Mouse (Mus musculus) limb, embryonic 14.5 days (tissue): ENCODE data around the gene Ptprn. TPM values are rescaled to one million over a fixed set of nuclear protein-coding genes. Genes with fewer than 3 reads are reported as not detected.

ENCODE experiments used
- ATAC-seq: fragments of 200-750 bp; cut with Nextera tagmentation; 2 replicates; pipeline ENCODE4 v1.8.0; 2017; ENCODE audit warnings: low read depth, moderate number of reproducible peaks, moderate TSS enrichment; ENCODE audit not compliant: low FRiP score
- DNase-seq: peaks from one replicate; pipeline ENCODE4 v3.0.0-alpha.2; 2015; ENCODE audit warnings: low spot score
- H3K27ac ChIP-seq: fragments of 300-500 bp; sonication (generic); replicated peaks from 2 replicates; pipeline ENCODE4 v1.5.1; 2014; ENCODE audit warnings: low read depth, mild to moderate bottlenecking, low read length, moderate library complexity, mixed read lengths
- H3K27me3 ChIP-seq: fragments of 300-500 bp; sonication (generic); 2 replicates; pipeline ENCODE4 v1.6.1; 2014; ENCODE audit warnings: low read length, mixed read lengths; ENCODE audit not compliant: control insufficient read depth, insufficient read depth
- H3K36me3 ChIP-seq: fragments of 300-500 bp; sonication (generic); 2 replicates; pipeline ENCODE4 v1.6.1; 2014; ENCODE audit warnings: mild to moderate bottlenecking, low read length, moderate library complexity, mixed read lengths; ENCODE audit not compliant: control insufficient read depth, insufficient read depth
- H3K4me1 ChIP-seq: fragments of 300-500 bp; sonication (generic); 2 replicates; pipeline ENCODE4 v1.6.1; 2014; ENCODE audit warnings: antibody characterized with exemption, low read length, mixed read lengths; ENCODE audit not compliant: control insufficient read depth, insufficient read depth
- H3K4me2 ChIP-seq: fragments of 300-500 bp; sonication (generic); replicated peaks from 2 replicates; pipeline ENCODE4 v1.6.1; 2014; ENCODE audit warnings: low read depth, mild to moderate bottlenecking, low read length, moderate library complexity; ENCODE audit not compliant: severe bottlenecking
- H3K4me3 ChIP-seq: fragments of 300-500 bp; sonication (generic); replicated peaks from 2 replicates; pipeline ENCODE4 v1.5.1; 2014; ENCODE audit warnings: low read length
- H3K9ac ChIP-seq: fragments of 300-500 bp; sonication (generic); 2 replicates; pipeline ENCODE4 v1.6.1; 2014; ENCODE audit warnings: mild to moderate bottlenecking, low read depth, low read length, moderate library complexity; ENCODE audit not compliant: severe bottlenecking
- H3K9me3 ChIP-seq: fragments of 300-500 bp; sonication (generic); 2 replicates; pipeline ENCODE4 v1.6.1; 2016; ENCODE audit warnings: low read length; ENCODE audit not compliant: control insufficient read depth
- POLR2A ChIP-seq: fragments of 200-500 bp; IDR thresholded peaks from 2 replicates; pipeline ENCODE4 v1.8.0; 2012; ENCODE audit warnings: inconsistent platforms, mild to moderate bottlenecking, moderate library complexity, borderline replicate concordance; ENCODE audit not compliant: insufficient read depth, insufficient read length; ENCODE audit errors: extremely low read depth
- WGBS: fragments of 180-500 bp; shearing (Covaris S2); extraction: QIAGEN DNeasy Blood & Tissue Kit; methylation state at CpG from one replicate; pipeline ENCODE4 v1.1.7; 2014; 5-methylcytosine and 5-hydroxymethylcytosine counted together
- polyA plus RNA-seq, 2 experiments: library from polyadenylated mRNA; depleted of rRNA in 1 of 2; stranded (reverse) in 1 of 2; unstranded in 1 of 2; fragments of >200 nt; fragmentation: Nextera tagmentation in 1 of 2; extraction: Ambion mirVana in 1 of 2; gene quantifications; 2 replicates each; pipeline versions ENCODE4 v1.2.1 to v1.2.3; 2012 to 2014

Ptprn gene
- polyA plus RNA-seq, 2 experiments: 0.44 to 0.54 TPM

DNA sequence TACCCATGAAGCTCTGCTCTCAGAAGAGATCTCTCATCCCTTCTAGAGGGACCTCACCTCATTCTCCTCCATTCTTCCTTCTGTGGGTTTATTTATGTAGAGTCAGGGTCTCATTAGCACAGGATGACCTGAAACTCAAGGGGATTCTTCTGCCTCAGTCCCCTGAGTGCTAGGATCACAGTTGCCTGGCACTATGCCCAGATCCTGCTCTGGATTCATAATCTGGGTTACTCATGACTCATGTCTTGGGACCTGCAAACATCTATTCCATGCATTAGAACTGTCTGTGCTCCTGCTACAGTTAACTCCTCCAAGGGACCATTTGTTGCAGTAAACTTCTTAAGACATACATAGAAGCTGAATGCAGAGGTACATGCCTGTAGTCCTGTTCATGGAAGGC lies 3.0 kb downstream of the Ptprn start:
- DNase-seq (no peak), ATAC-seq (no peak)
- Histone ChIP-seq H3K9me3 (no peaks in the 10 kb centered on the region), H3K4me1 (no peaks in the 10 kb centered on the region), H3K27me3 (peaks cover 41% of the 10 kb centered on the region), H3K9ac (no peak overlapping the region), H3K36me3 (no peaks in the 10 kb centered on the region), H3K4me2 (no peak overlapping the region), H3K4me3 (no peak overlapping the region), H3K27ac (no peak overlapping the region)
- TF ChIP-seq POLR2A: no peak

DNA sequence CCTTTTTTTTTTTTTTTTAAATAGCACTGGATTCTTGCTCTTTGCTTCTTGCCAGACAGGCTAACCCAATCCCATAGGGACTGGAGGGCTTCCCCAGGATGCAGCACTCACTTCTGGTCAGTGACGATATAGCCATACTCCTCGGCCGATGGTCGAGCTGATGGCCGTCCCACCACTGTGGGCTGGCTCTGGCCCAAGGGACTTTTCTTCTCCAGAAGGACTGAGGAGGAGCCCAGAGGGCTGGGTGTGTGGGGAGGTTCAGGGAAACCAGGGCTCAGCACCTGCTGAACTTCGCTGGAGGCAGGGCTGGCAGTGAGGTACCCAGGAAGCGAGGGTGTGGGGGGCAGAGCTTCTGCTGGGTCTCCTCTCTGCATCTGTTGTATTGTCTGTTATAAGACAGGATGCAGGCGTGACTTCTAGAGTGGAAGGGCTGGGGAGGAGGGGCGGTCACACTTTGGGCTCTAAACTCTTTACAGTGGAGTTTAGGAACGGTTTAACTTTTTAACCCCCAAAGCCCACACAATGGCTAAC lies 8.7 kb downstream of the Ptprn start:
- peaks cover 7% of the 10 kb centered on the region; the same call in 1 of the 2 replicates for H3K4me1 ChIP-seq
- 68% methylated on average over 10 of the region's 10 CpGs for WGBS
- H3K9ac ChIP-seq: no peak overlapping the region
- H3K27me3 ChIP-seq: no peaks in the 10 kb centered on the region
- no peak overlapping the region for H3K27ac ChIP-seq
- H3K9me3 ChIP-seq: no peaks in the 10 kb centered on the region
- H3K4me3 ChIP-seq: no peak overlapping the region
- ATAC-seq: no peak
- no peaks in the 10 kb centered on the region for H3K36me3 ChIP-seq
- no peak for TF ChIP-seq POLR2A
- no peak overlapping the region for H3K4me2 ChIP-seq
- no peak for DNase-seq

DNA sequence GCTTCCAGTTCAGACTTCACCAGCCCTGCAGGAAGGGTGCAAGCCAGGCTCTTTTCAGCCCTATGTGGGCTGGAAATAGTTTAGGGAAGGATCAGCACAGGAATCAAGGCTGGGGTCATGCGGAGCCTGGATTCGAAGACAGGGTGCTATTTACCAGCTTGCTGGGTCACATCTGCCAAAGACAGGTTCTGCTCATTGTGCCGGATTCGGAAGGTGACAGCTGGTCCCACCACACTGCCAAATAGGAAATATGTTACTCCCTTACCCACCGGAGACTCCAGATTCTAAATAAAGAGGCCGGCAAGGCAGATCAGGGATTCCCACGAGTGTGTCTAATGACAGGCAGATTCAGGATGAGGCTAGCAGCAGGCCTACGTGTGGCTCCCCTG lies 9.7 kb downstream of the Ptprn start:
- 79% methylated on average over 8 of the region's 8 CpGs for WGBS

DNA sequence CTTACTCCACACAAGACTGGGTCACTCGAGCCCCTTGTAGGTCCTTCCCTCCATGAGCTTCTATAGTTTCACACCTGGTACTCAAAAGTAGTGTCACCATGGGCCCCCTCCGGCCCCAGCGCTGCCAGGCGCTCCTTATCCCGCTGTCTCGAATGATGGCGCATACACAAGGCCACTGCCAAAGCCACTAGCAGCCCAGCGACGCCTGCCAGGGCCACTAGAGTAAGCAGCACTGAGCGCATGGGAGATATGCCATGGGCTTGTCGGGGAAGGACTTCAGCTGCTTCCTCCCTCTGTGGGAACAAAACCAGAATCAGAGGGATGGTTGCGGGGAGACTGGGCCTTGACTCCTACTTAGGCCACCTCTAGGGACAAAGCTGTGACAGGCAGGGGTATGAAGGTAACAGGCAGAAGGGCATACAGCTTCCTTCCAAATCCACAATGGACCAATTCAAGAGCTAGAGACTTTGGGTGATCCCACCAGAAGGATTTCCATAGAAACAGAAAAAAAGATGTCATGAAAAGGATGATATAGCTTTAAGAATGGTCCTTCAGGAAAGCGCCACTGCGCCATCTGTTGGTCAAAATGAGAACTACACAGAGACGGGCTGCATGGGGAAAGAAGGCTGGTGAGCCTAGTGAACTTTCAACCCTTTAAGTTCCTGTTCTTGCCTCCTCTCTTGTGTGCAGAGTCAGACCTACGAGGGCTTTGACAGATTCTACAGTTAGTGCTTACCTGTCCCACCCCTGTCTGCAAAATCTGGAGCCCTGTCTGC lies 10.3 kb downstream of the Ptprn start:
- DNase-seq (peak; percentile 51), ATAC-seq (no peak)
- WGBS: 63% methylated on average over 16 of the region's 16 CpGs
- Histone ChIP-seq H3K4me2 (no peak overlapping the region), H3K4me3 (no peak overlapping the region), H3K27ac (no peak overlapping the region), H3K9me3 (no peaks in the 10 kb centered on the region), H3K4me1 (peaks cover 7% of the 10 kb centered on the region; the same call in 1 of the 2 replicates), H3K27me3 (no peaks in the 10 kb centered on the region), H3K36me3 (no peaks in the 10 kb centered on the region), H3K9ac (no peak overlapping the region)
- no peak for TF ChIP-seq POLR2A

More for the DNA sequence above, 9.7 kb downstream of the Ptprn start:
- H3K4me3 ChIP-seq: no peak overlapping the region
- peaks cover 7% of the 10 kb centered on the region; the same call in 1 of the 2 replicates for H3K4me1 ChIP-seq
- H3K9me3 ChIP-seq: no peaks in the 10 kb centered on the region
- DNase-seq (no peak), ATAC-seq (no peak)
- no peak overlapping the region for H3K9ac ChIP-seq
- H3K27ac ChIP-seq: no peak overlapping the region
- no peaks in the 10 kb centered on the region for H3K36me3 ChIP-seq
- TF ChIP-seq POLR2A: no peak
- H3K27me3 ChIP-seq: no peaks in the 10 kb centered on the region
- no peak overlapping the region for H3K4me2 ChIP-seq

DNA sequence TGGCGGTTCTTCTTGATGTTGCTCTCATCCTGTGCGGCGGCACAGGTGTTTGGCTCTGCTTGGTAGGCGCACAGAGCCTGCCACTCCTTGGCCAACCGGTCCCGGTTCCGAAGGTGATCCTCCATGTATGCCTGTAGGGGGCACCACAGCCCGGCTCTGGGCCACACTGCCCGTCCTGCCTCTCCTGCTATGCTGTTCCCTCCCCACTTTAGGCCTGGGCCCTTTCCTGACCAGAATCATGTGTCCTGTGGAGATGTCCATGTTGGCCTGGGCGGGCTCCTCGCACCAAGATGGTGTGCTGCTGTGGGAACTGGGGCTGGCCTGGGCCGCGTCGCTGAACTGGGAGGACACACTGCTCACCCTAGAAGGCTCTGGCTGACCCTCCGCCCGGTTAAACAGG lies 11.3 kb downstream of the Ptprn start:
- Histone ChIP-seq H3K4me2 (no peak overlapping the region), H3K4me3 (no peak overlapping the region), H3K9me3 (no peaks in the 10 kb centered on the region), H3K27ac (no peak overlapping the region), H3K4me1 (peaks cover 7% of the 10 kb centered on the region; the same call in 1 of the 2 replicates), H3K27me3 (no peaks in the 10 kb centered on the region), H3K36me3 (no peaks in the 10 kb centered on the region), H3K9ac (no peak overlapping the region)
- ATAC-seq (no peak), DNase-seq (no peak)
- 83% methylated on average over 16 of the region's 16 CpGs for WGBS
- TF ChIP-seq POLR2A: no peak
